Mouse (Mus musculus) MEL (cell line): ENCODE measurements around the gene Ccn2. TPM values are rescaled to one million over a fixed set of nuclear protein-coding genes. Genes with fewer than 3 reads are reported as not detected.

Experiments
- DNase-seq: peaks from one replicate; pipeline ENCODE4 v3.0.0; 2011; ENCODE audit warnings: low read depth, low spot score
- H3K27ac ChIP-seq: 2 replicates; pipeline ENCODE4 v1.5.1; 2012; ENCODE audit warnings: low read depth, mild to moderate bottlenecking, control low read depth, low read length, moderate library complexity; ENCODE audit not compliant: control insufficient read depth
- H3K27me3 ChIP-seq, 2 experiments: fragments of 150-350 bp in 1 of 2; sonication (generic) in 1 of 2; 2 replicates each; pipeline ENCODE4 v1.6.1; 2012; ENCODE audit warnings: low read length in 2 of 2, mild to moderate bottlenecking in 2 of 2, improper control_type of control experiment in 1 of 2, moderate library complexity in 1 of 2; ENCODE audit not compliant: insufficient read depth in 2 of 2, control insufficient read depth in 1 of 2
- H3K36me3 ChIP-seq, 2 experiments: 2 replicates each; pipeline ENCODE4 v1.6.1; 2012 to 2014; ENCODE audit warnings: low read length in 2 of 2, improper control_type of control experiment in 1 of 2, inconsistent platforms in 1 of 2, mild to moderate bottlenecking in 1 of 2; ENCODE audit not compliant: insufficient read depth in 2 of 2, control insufficient read depth in 1 of 2
- H3K4me1 ChIP-seq, 2 experiments: fragments of 150-350 bp in 1 of 2; sonication (generic) in 1 of 2; 2 replicates each; pipeline ENCODE4 v1.6.1; 2012; ENCODE audit warnings: low read length in 2 of 2, improper control_type of control experiment in 1 of 2, mild to moderate bottlenecking in 1 of 2; ENCODE audit not compliant: insufficient read depth in 2 of 2, control insufficient read depth in 1 of 2
- H3K4me3 ChIP-seq, 2 experiments: fragments of 150-350 bp in 1 of 2; sonication (generic) in 1 of 2; 2 replicates each; pipeline ENCODE4 v1.5.1; 2012; ENCODE audit warnings: low read depth in 2 of 2, low read length in 2 of 2, mild to moderate bottlenecking in 2 of 2, moderate library complexity in 2 of 2, control low read depth in 1 of 2, improper control_type of control experiment in 1 of 2; ENCODE audit not compliant: control insufficient read depth in 1 of 2, insufficient read depth in 1 of 2
- H3K79me2 ChIP-seq: 2 replicates; pipeline ENCODE4 v1.6.1; 2012; ENCODE audit warnings: mild to moderate bottlenecking, low read length, moderate library complexity; ENCODE audit not compliant: control insufficient read depth, poor library complexity, insufficient read depth
- H3K9ac ChIP-seq: 2 replicates; pipeline ENCODE4 v1.6.1; 2012; ENCODE audit warnings: low read depth, mild to moderate bottlenecking, control low read depth, low read length, moderate library complexity; ENCODE audit not compliant: control insufficient read depth, poor library complexity, severe bottlenecking
- H3K9me3 ChIP-seq: fragments of 150-350 bp; sonication (generic); replicated peaks from 2 replicates; pipeline ENCODE4 v1.6.1; 2012; ENCODE audit warnings: mild to moderate bottlenecking, low read length, improper control_type of control experiment, moderate library complexity; ENCODE audit not compliant: insufficient read depth
- BHLHE40 ChIP-seq: IDR thresholded peaks from 2 replicates; pipeline ENCODE4 v1.6.1; 2012; ENCODE audit warnings: low read depth, mild to moderate bottlenecking, inconsistent platforms, low read length, improper control_type of control experiment, borderline replicate concordance
- CHD1 ChIP-seq: IDR thresholded peaks from 2 replicates; pipeline ENCODE4 v1.6.1; 2012; ENCODE audit warnings: low read depth, mild to moderate bottlenecking, inconsistent platforms, low read length, improper control_type of control experiment
- CTCF ChIP-seq, 3 experiments: IDR thresholded peaks in 2 of 3; conservative IDR thresholded peaks in 1 of 3; 2 replicates each; pipeline ENCODE4 v1.5.1; 2011 to 2012; ENCODE audit warnings: low read length in 3 of 3, low read depth in 2 of 3, mild to moderate bottlenecking in 2 of 3, improper control_type of control experiment in 1 of 3, inconsistent platforms in 1 of 3, mixed read lengths in 1 of 3, moderate library complexity in 1 of 3; ENCODE audit not compliant: control insufficient read depth in 1 of 3, insufficient read depth in 1 of 3, poor library complexity in 1 of 3, severe bottlenecking in 1 of 3
- E2F4 ChIP-seq: IDR thresholded peaks from 2 replicates; pipeline ENCODE4 v1.6.1; 2011; ENCODE audit warnings: low read depth, low read length, improper control_type of control experiment, borderline replicate concordance
- ELF1 ChIP-seq: IDR thresholded peaks from 2 replicates; pipeline ENCODE4 v1.6.1; 2014; ENCODE audit warnings: low read depth, mild to moderate bottlenecking, inconsistent platforms, low read length, improper control_type of control experiment, moderate library complexity
- GABPA ChIP-seq: IDR thresholded peaks from 2 replicates; pipeline ENCODE4 v1.6.1; 2012; ENCODE audit warnings: low read depth, mild to moderate bottlenecking, inconsistent platforms, low read length, improper control_type of control experiment, moderate library complexity
- GATA1 ChIP-seq: IDR thresholded peaks from 2 replicates; pipeline ENCODE4 v1.6.1; 2011; ENCODE audit warnings: low read depth, low read length, improper control_type of control experiment
- JUND ChIP-seq: IDR thresholded peaks from 2 replicates; pipeline ENCODE4 v1.6.1; 2011; ENCODE audit warnings: low read depth, mild to moderate bottlenecking, improper control_type of control experiment, low read length
- KAT2A ChIP-seq: conservative IDR thresholded peaks from 2 replicates; pipeline ENCODE4 v1.6.1; 2012; ENCODE audit warnings: low read depth, low read length, improper control_type of control experiment, inconsistent platforms
- MXI1 ChIP-seq: IDR thresholded peaks from 2 replicates; pipeline ENCODE4 v1.6.1; 2011; ENCODE audit warnings: mild to moderate bottlenecking, low read depth, low read length, improper control_type of control experiment
- MYB ChIP-seq: IDR thresholded peaks from 2 replicates; pipeline ENCODE4 v1.6.1; 2011; ENCODE audit warnings: mild to moderate bottlenecking, low read depth, low read length, improper control_type of control experiment
- MYC ChIP-seq: IDR thresholded peaks from 2 replicates; pipeline ENCODE4 v1.6.1; 2011; ENCODE audit warnings: low read depth, mild to moderate bottlenecking, low read length, improper control_type of control experiment, moderate library complexity
- NELFE ChIP-seq: IDR thresholded peaks from 2 replicates; pipeline ENCODE4 v1.6.1; 2011; ENCODE audit warnings: low read depth, low read length, improper control_type of control experiment
- POLR2AphosphoS5 ChIP-seq: IDR thresholded peaks from 2 replicates; pipeline ENCODE4 v1.6.1; 2012; ENCODE audit warnings: low read depth, borderline replicate concordance, mild to moderate bottlenecking, inconsistent platforms, low read length, moderate library complexity, mixed read lengths
- RAD21 ChIP-seq: IDR thresholded peaks from 2 replicates; pipeline ENCODE4 v1.6.1; 2011; ENCODE audit warnings: mild to moderate bottlenecking, low read depth, low read length, improper control_type of control experiment
- RCOR1 ChIP-seq: IDR thresholded peaks from 2 replicates; pipeline ENCODE4 v1.6.1; 2012; ENCODE audit warnings: low read depth, mild to moderate bottlenecking, inconsistent platforms, low read length, improper control_type of control experiment
- SIN3A ChIP-seq: IDR thresholded peaks from 2 replicates; pipeline ENCODE4 v1.6.1; 2012; ENCODE audit warnings: low read length, improper control_type of control experiment, inconsistent platforms
- SMC3 ChIP-seq: IDR thresholded peaks from 2 replicates; pipeline ENCODE4 v1.6.1; 2011; ENCODE audit warnings: low read depth, low read length, improper control_type of control experiment
- TBP ChIP-seq: IDR thresholded peaks from 2 replicates; pipeline ENCODE4 v1.8.0; 2011; ENCODE audit warnings: low read depth, low read length, improper control_type of control experiment
- USF1 ChIP-seq: IDR thresholded peaks from 2 replicates; pipeline ENCODE4 v1.6.1; 2014; ENCODE audit warnings: low read depth, mild to moderate bottlenecking, inconsistent platforms, low read length, improper control_type of control experiment, moderate library complexity
- USF2 ChIP-seq, 2 experiments: IDR thresholded peaks; 2 replicates each; pipeline ENCODE4 v1.6.1; 2011 to 2012; ENCODE audit warnings: improper control_type of control experiment in 2 of 2, low read length in 2 of 2, borderline replicate concordance in 1 of 2, inconsistent platforms in 1 of 2, low read depth in 1 of 2, mild to moderate bottlenecking in 1 of 2; ENCODE audit not compliant: insufficient read depth in 1 of 2
- ZKSCAN1 ChIP-seq: IDR thresholded peaks from 2 replicates; pipeline ENCODE4 v1.6.1; 2012; ENCODE audit warnings: low read depth, mild to moderate bottlenecking, inconsistent platforms, low read length, improper control_type of control experiment, moderate library complexity
- ZMIZ1 ChIP-seq: IDR thresholded peaks from 2 replicates; pipeline ENCODE4 v1.6.1; 2012; ENCODE audit warnings: low read depth, mild to moderate bottlenecking, inconsistent platforms, low read length, improper control_type of control experiment, moderate library complexity
- polyA plus RNA-seq, 2 experiments: library from polyadenylated mRNA; stranded (reverse) in 1 of 2; unstranded in 1 of 2; fragments of >175 nt in 1 of 2; fragments of >200 nt in 1 of 2; gene quantifications; 2 replicates each; pipeline versions ENCODE4 v1.2.1 to v1.2.4; 2012; ENCODE audit warnings: low replicate concordance in 2 of 2, low read depth in 1 of 2; ENCODE audit not compliant: insufficient read length in 2 of 2, insufficient read depth in 1 of 2, missing spikeins in 1 of 2
- total RNA-seq: library from RNA; depleted of rRNA; stranded (reverse); fragments of 300-350 nt; gene quantifications from 2 replicates; pipeline ENCODE4 v1.2.3, GENCODE M21; 2012

Gene Ccn2
- total and polyA plus RNA-seq, 3 experiments: not detected

GRCm38 (mm10) chr10:24554091-24554490 is 41.2 kb upstream of the Ccn2 start:
- H3K9me3 ChIP-seq: no peaks in the 10 kb centered on the region
- no peak overlapping the region for H3K4me3 ChIP-seq
- no peak for DNase-seq
- no peaks in the 10 kb centered on the region for H3K36me3 ChIP-seq
- TF ChIP-seq ZMIZ1: no peak
- TF ChIP-seq NELFE: no peak
- TF ChIP-seq MYB: no peak
- TF ChIP-seq CHD1: no peak
- no peak for TF ChIP-seq KAT2A
- no peak for TF ChIP-seq POLR2AphosphoS5
- TF ChIP-seq ELF1: no peak
- TF ChIP-seq E2F4: no peak
- no peaks in the 10 kb centered on the region for H3K27me3 ChIP-seq
- H3K4me1 ChIP-seq: no peaks in the 10 kb centered on the region
- H3K27ac ChIP-seq: no peak overlapping the region
- H3K9ac ChIP-seq: no peak overlapping the region
- no peaks in the 10 kb centered on the region for H3K79me2 ChIP-seq

DNA sequence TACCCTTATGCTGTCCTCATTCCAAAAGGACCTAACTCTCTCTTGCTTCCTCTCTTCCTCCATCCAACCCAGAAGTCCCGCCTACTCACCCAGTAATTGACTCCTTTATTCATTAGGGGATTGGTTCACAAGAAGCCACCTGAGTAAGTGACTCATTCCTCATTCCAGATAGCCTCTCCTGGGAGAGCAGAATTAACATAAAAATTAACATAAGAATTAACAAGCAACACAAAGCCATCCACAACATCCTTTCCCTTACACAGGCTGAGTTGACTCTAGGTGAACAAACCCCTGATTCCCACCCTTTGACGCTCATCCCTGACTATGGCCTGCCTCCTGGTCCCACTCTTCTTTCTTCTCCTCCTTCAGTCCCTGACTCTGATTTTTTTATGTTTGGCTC is 36.9 kb upstream of the Ccn2 start:
- Histone ChIP-seq H3K27me3 (no peaks in the 10 kb centered on the region), H3K79me2 (no peaks in the 10 kb centered on the region), H3K9ac (no peak overlapping the region)
- no peak for DNase-seq
- no peak for TF ChIP-seq SMC3
- no peak for TF ChIP-seq RAD21
- TF ChIP-seq POLR2AphosphoS5: no peak
- TF ChIP-seq MYB: no peak
- TF ChIP-seq USF2 (IDR thresholded peaks at IDR 0.05; ENCODE audit: borderline replicate concordance in 1 of 2, insufficient read depth in 1 of 2, low read depth in 1 of 2, low read length in 2 of 2): no peak
- TF ChIP-seq TBP: no peak
- TF ChIP-seq MYC: no peak
- no peak for TF ChIP-seq MXI1
- TF ChIP-seq ZKSCAN1: no peak
- TF ChIP-seq GABPA: no peak
- TF ChIP-seq GATA1: no peak
- TF ChIP-seq E2F4: no peak
- no peak for TF ChIP-seq BHLHE40
- TF ChIP-seq SIN3A: no peak
- no peak for TF ChIP-seq RCOR1
- no peak for TF ChIP-seq JUND
- no peak for TF ChIP-seq KAT2A
- TF ChIP-seq CTCF (IDR thresholded peaks at IDR 0.05 in 2 of 3, conservative IDR thresholded peaks at IDR 0.05 in 1 of 3; ENCODE audit: control insufficient read depth in 1 of 3, insufficient read depth in 1 of 3, low read depth in 2 of 3, low read length in 3 of 3, poor library complexity in 1 of 3, severe bottlenecking in 1 of 3): no peak
- no peak for TF ChIP-seq USF1
- TF ChIP-seq, all 39 proteins: peak for 0
- H3K27ac ChIP-seq: no peak overlapping the region
- H3K4me3 ChIP-seq: no peak overlapping the region
- H3K36me3 ChIP-seq: no peaks in the 10 kb centered on the region
- H3K4me1 ChIP-seq: no peaks in the 10 kb centered on the region
- no peaks in the 10 kb centered on the region for H3K9me3 ChIP-seq
